Mouse (Mus musculus): ENCODE measurements around the gene Mfap1b. TPM values are rescaled to one million over a fixed set of nuclear protein-coding genes. Genes with fewer than 3 reads are reported as not detected.

Mfap1b gene
- polyA plus RNA-seq, 1 experiment = 13.1 TPM

- H3K4me2 ChIP-seq (ENCODE audit: low read depth) = peak overlapping the region; percentile 95
- no peak overlapping the region for H3ac ChIP-seq (ENCODE audit: control insufficient read depth, insufficient read length)
- peaks cover 7% of the 10 kb centered on the region for H3K36me3 ChIP-seq (ENCODE audit: control insufficient read depth, insufficient read depth)
- H3K4me3 ChIP-seq = no peak overlapping the region
- no peaks in the 10 kb centered on the region for H3K27me3 ChIP-seq (ENCODE audit: control insufficient read depth, insufficient read depth, insufficient read length)
- H3K79me2 ChIP-seq (ENCODE audit: control insufficient read depth, insufficient read depth) = peaks cover 22% of the 10 kb centered on the region
- no peak for TF ChIP-seq MYOD1 (IDR thresholded peaks at IDR 0.05; ENCODE audit: control insufficient read depth in 1 of 3, insufficient read length in 2 of 3, low read depth in 2 of 3)
- no peak for TF ChIP-seq TCF3 (IDR thresholded peaks at IDR 0.05; ENCODE audit: insufficient read length, low read depth)
- no peak for TF ChIP-seq E2F4 (IDR thresholded peaks at IDR 0.05; ENCODE audit: insufficient read depth)
- no peak for TF ChIP-seq SRF (IDR thresholded peaks at IDR 0.05; ENCODE audit: control insufficient read depth, insufficient read length, low read depth)
- no peak for TF ChIP-seq MAX (IDR thresholded peaks at IDR 0.05; ENCODE audit: low read depth)
- no peak for TF ChIP-seq POLR2AphosphoS2 (IDR thresholded peaks at IDR 0.05; ENCODE audit: insufficient read length, low read depth)
- TF ChIP-seq TCF12 (IDR thresholded peaks at IDR 0.05; ENCODE audit: insufficient read depth, poor library complexity, severe bottlenecking) = no peak
- no peak for TF ChIP-seq MYOG (IDR thresholded peaks at IDR 0.05; ENCODE audit: control insufficient read depth in 1 of 3, insufficient read depth in 1 of 3, insufficient read length in 2 of 3, low read depth in 2 of 3)
- TF ChIP-seq CEBPB (IDR thresholded peaks at IDR 0.05; ENCODE audit: insufficient read depth, poor library complexity, severe bottlenecking) = no peak
- TF ChIP-seq REST (IDR thresholded peaks at IDR 0.05; ENCODE audit: insufficient read depth, insufficient read length) = no peak
- no peak for TF ChIP-seq POLR2A (IDR thresholded peaks at IDR 0.05; ENCODE audit: insufficient read length, low read depth)
- no peak for TF ChIP-seq USF1 (IDR thresholded peaks at IDR 0.05; ENCODE audit: low read depth)
These were observed 26.9 kb downstream of the Mfap1b start for GRCm38 (mm10) chr2:121447006-121447405.

DNA sequence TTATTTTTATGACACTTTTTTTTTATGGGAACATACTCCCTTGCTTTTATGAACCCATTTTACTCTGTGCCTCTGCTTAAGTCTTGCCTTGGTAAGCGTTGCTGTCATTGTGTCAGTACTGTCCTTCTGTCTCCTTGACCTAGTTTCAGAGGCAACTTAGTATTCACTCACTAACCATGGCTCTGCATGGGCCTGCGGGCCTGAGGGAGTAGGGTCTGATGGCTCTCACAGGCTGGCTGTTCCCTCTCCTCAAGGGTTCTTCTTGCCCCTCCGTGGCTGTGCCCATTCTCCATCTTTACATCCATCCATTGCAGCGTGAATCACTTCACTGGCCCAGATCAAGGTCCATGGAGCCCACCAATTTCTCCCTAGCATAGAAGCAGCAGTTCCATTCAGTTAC is 27.4 kb downstream of the Mfap1b start:
- Histone ChIP-seq H3K27me3 (ENCODE audit: control insufficient read depth, insufficient read depth, insufficient read length) (no peaks in the 10 kb centered on the region), H3K4me3 (no peak overlapping the region), H3K4me2 (ENCODE audit: low read depth) (peak overlapping the region; percentile 95), H3K36me3 (ENCODE audit: control insufficient read depth, insufficient read depth) (peaks cover 4% of the 10 kb centered on the region), H3ac (ENCODE audit: control insufficient read depth, insufficient read length) (no peak overlapping the region), H3K79me2 (ENCODE audit: control insufficient read depth, insufficient read depth) (peaks cover 18% of the 10 kb centered on the region)
- TF ChIP-seq CEBPB (IDR thresholded peaks at IDR 0.05; ENCODE audit: insufficient read depth, poor library complexity, severe bottlenecking) = no peak

GRCm38 (mm10) chr2:121445117-121445516 is 28.8 kb downstream of the Mfap1b start:
- no peak overlapping the region for H3K4me3 ChIP-seq
- H3K27me3 ChIP-seq (ENCODE audit: control insufficient read depth, insufficient read depth, insufficient read length) = no peaks in the 10 kb centered on the region
- H3K36me3 ChIP-seq (ENCODE audit: control insufficient read depth, insufficient read depth) = no peaks in the 10 kb centered on the region
- H3ac ChIP-seq (ENCODE audit: control insufficient read depth, insufficient read length) = no peak overlapping the region
- H3K4me2 ChIP-seq (ENCODE audit: low read depth) = no peak overlapping the region
- TF ChIP-seq TCF3 (IDR thresholded peaks at IDR 0.05; ENCODE audit: insufficient read length, low read depth) (no peak), POLR2A (IDR thresholded peaks at IDR 0.05; ENCODE audit: insufficient read length, low read depth) (no peak), SRF (IDR thresholded peaks at IDR 0.05; ENCODE audit: control insufficient read depth, insufficient read length, low read depth) (no peak), TCF12 (IDR thresholded peaks at IDR 0.05; ENCODE audit: insufficient read depth, poor library complexity, severe bottlenecking) (no peak), E2F4 (IDR thresholded peaks at IDR 0.05; ENCODE audit: insufficient read depth) (no peak), CEBPB (IDR thresholded peaks at IDR 0.05; ENCODE audit: insufficient read depth, poor library complexity, severe bottlenecking) (no peak), POLR2AphosphoS2 (IDR thresholded peaks at IDR 0.05; ENCODE audit: insufficient read length, low read depth) (no peak), MAX (IDR thresholded peaks at IDR 0.05; ENCODE audit: low read depth) (no peak), MYOG (IDR thresholded peaks at IDR 0.05; ENCODE audit: control insufficient read depth in 1 of 3, insufficient read depth in 1 of 3, insufficient read length in 2 of 3, low read depth in 2 of 3) (no peak), MYOD1 (IDR thresholded peaks at IDR 0.05; ENCODE audit: control insufficient read depth in 1 of 3, insufficient read length in 2 of 3, low read depth in 2 of 3) (no peak), USF1 (IDR thresholded peaks at IDR 0.05; ENCODE audit: low read depth) (no peak)
- H3K79me2 ChIP-seq (ENCODE audit: control insufficient read depth, insufficient read depth) = peaks cover 4% of the 10 kb centered on the region

GRCm38 (mm10) chr2:121444178-121444577 is 29.7 kb downstream of the Mfap1b start, which contains the start of gene Ell3:
Gene Ell3, minus strand, starts transcription at chr2:121444278.
- no peaks in the 10 kb centered on the region for H3K36me3 ChIP-seq (ENCODE audit: control insufficient read depth, insufficient read depth)
- no peak for TF ChIP-seq MYOG (IDR thresholded peaks at IDR 0.05; ENCODE audit: control insufficient read depth in 1 of 3, insufficient read depth in 1 of 3, insufficient read length in 2 of 3, low read depth in 2 of 3)
- no peak for TF ChIP-seq TCF12 (IDR thresholded peaks at IDR 0.05; ENCODE audit: insufficient read depth, poor library complexity, severe bottlenecking)
- TF ChIP-seq MAX (IDR thresholded peaks at IDR 0.05; ENCODE audit: low read depth) = no peak
- no peak for TF ChIP-seq MYOD1 (IDR thresholded peaks at IDR 0.05; ENCODE audit: control insufficient read depth in 1 of 3, insufficient read length in 2 of 3, low read depth in 2 of 3)
- H3K27me3 ChIP-seq (ENCODE audit: control insufficient read depth, insufficient read depth, insufficient read length) = no peaks in the 10 kb centered on the region
- H3K79me2 ChIP-seq (ENCODE audit: control insufficient read depth, insufficient read depth) = no peaks in the 10 kb centered on the region
- no peak within 1 kb of the TSS for H3ac ChIP-seq (ENCODE audit: control insufficient read depth, insufficient read length)
- H3K4me3 ChIP-seq = no peak within 1 kb of the TSS
- H3K4me2 ChIP-seq (ENCODE audit: low read depth) = no peak within 1 kb of the TSS

GRCm38 (mm10) chr2:121443068-121443349 is 30.9 kb downstream of the Mfap1b start:
- no peak for TF ChIP-seq MYOD1 (IDR thresholded peaks at IDR 0.05; ENCODE audit: control insufficient read depth in 1 of 3, insufficient read length in 2 of 3, low read depth in 2 of 3)
- TF ChIP-seq MYOG (IDR thresholded peaks at IDR 0.05; ENCODE audit: control insufficient read depth in 1 of 3, insufficient read depth in 1 of 3, insufficient read length in 2 of 3, low read depth in 2 of 3) = no peak
- no peak for TF ChIP-seq E2F4 (IDR thresholded peaks at IDR 0.05; ENCODE audit: insufficient read depth)
- TF ChIP-seq POLR2A (IDR thresholded peaks at IDR 0.05; ENCODE audit: insufficient read length, low read depth) = no peak
- TF ChIP-seq TCF3 (IDR thresholded peaks at IDR 0.05; ENCODE audit: insufficient read length, low read depth) = no peak
- TF ChIP-seq REST (IDR thresholded peaks at IDR 0.05; ENCODE audit: insufficient read depth, insufficient read length) = no peak
- TF ChIP-seq MAX (IDR thresholded peaks at IDR 0.05; ENCODE audit: low read depth) = no peak
- H3K4me2 ChIP-seq (ENCODE audit: low read depth) = no peak overlapping the region
- no peak overlapping the region for H3K4me3 ChIP-seq
- no peak overlapping the region for H3ac ChIP-seq (ENCODE audit: control insufficient read depth, insufficient read length)
- peaks cover 9% of the 10 kb centered on the region for H3K36me3 ChIP-seq (ENCODE audit: control insufficient read depth, insufficient read depth)
- no peaks in the 10 kb centered on the region for H3K27me3 ChIP-seq (ENCODE audit: control insufficient read depth, insufficient read depth, insufficient read length)
- no peaks in the 10 kb centered on the region for H3K79me2 ChIP-seq (ENCODE audit: control insufficient read depth, insufficient read depth)
